9 mouse cellular contexts compared by ENCODE assay signal in the genomic region with DNA sequence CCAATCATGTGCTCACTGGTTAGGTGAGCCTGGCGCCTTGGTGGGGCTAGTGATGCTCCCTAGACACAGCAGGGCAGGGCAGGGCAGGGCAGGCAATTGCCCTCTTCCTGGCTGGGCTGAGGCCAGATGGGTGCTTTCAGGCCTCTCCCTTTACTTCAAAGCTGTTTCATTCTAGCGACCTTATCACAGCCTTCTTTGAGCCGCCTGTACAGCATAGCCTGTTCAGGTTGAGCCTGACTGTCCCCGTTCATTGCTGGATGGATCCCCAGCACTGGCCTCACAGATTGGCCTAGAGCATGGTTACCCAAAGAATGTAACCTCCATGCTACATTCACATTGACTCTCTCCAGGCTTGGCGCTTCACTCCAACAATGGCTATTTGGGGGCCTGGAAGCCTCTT. TPM values are rescaled to one million over a fixed set of nuclear protein-coding genes. Genes with fewer than 3 reads are reported as not detected.
DNase-seq lines count a peak whose midpoint lies in the region; ATAC-seq and TF ChIP-seq lines count a peak whose summit lies in the region.
"Had no signal": no experiment of that assay in that cellular context is flagged by ENCODE, and none has a peak within 500 bp of the region (broad histone marks: within the 10 kb centered on the region; RNA-seq: fewer than 3 reads in every experiment).

No protein-coding gene starts in this region.

- no peak for DNase-seq in heart, adult 2 months
- DNase-seq in heart, postnatal 14 days = no peak
- peak; percentile 21 for DNase-seq in c-Kit-negative CD71-positive TER-119-positive erythroid progenitor cells, embryonic 14.5 days (ENCODE audit: low read depth, low spot score)
- DNase-seq in midbrain, embryonic 11.5 days (ENCODE audit: low spot score, missing footprints) = peak; percentile 76
- no peak for DNase-seq in left cerebral cortex, adult 18-20 months (ENCODE audit: low spot score in 2 of 2)
- DNase-seq in urinary bladder, postnatal 25 days (ENCODE audit: low spot score) = no peak
- DNase-seq in layer of hippocampus, adult 9-10 months (ENCODE audit: low spot score) = no peak

- no peak for ATAC-seq in hindbrain, embryonic 16.5 days
- ATAC-seq in midbrain, embryonic 11.5 days (ENCODE audit: low FRiP score) = no peak

- no peak for TF ChIP-seq EP300 in heart, adult 2 months (IDR thresholded peaks at IDR 0.05; ENCODE audit: insufficient read depth, low read depth, low read length)

- intact Hi-C loops in heart, adult 2 months (cut with DNase I) = no loop called here
- intact Hi-C loops in heart, postnatal 14 days (cut with DNase I) = no loop called here

- no peaks in the 10 kb centered on the region for H3K9me3 ChIP-seq in hindbrain, embryonic 16.5 days (ENCODE audit: control insufficient read depth, low read length)
- no peaks in the 10 kb centered on the region for H3K9me3 ChIP-seq in midbrain, embryonic 11.5 days (ENCODE audit: control insufficient read depth, low read length)

- no peaks in the 10 kb centered on the region for H3K27me3 ChIP-seq in heart, adult 2 months (ENCODE audit: control insufficient read depth, insufficient read depth, low read length)
- no peaks in the 10 kb centered on the region for H3K27me3 ChIP-seq in hindbrain, embryonic 16.5 days (replicated peaks; ENCODE audit: control insufficient read depth, insufficient read depth, low read length)
- no peaks in the 10 kb centered on the region for H3K27me3 ChIP-seq in midbrain, embryonic 11.5 days (ENCODE audit: control insufficient read depth, insufficient read depth, low read length)

- no peak for TF ChIP-seq CTCF in heart, adult 2 months (IDR thresholded peaks at IDR 0.05)

- TF ChIP-seq POLR2A in heart, adult 2 months (IDR thresholded peaks at IDR 0.05; ENCODE audit: insufficient read depth, low read depth, low read length) = no peak

- H3K4me3 ChIP-seq in heart, adult 2 months = no peak overlapping the region
- peak overlapping the region; percentile 89 for H3K4me3 ChIP-seq in hindbrain, embryonic 16.5 days (ENCODE audit: low read length)
- peak overlapping the region; percentile 99 for H3K4me3 ChIP-seq in midbrain, embryonic 11.5 days (ENCODE audit: low read depth, low read length)

- WGBS in heart, adult 2 months = 65% methylated on average over 5 of the region's 5 CpGs
- WGBS in hindbrain, embryonic 16.5 days = 66% methylated on average over 5 of the region's 5 CpGs
- WGBS in midbrain, embryonic 11.5 days = 64% methylated on average over 5 of the region's 5 CpGs

- H3K36me3 ChIP-seq in heart, adult 2 months (ENCODE audit: control insufficient read depth, insufficient read depth, low read length) = peaks cover 13% of the 10 kb centered on the region
- no peaks in the 10 kb centered on the region for H3K36me3 ChIP-seq in hindbrain, embryonic 16.5 days (ENCODE audit: control insufficient read depth, insufficient read depth, low read length)
- no peaks in the 10 kb centered on the region for H3K36me3 ChIP-seq in midbrain, embryonic 11.5 days (ENCODE audit: control insufficient read depth, insufficient read depth, low read length)

- H3K79me2 ChIP-seq in heart, adult 2 months (replicated peaks; ENCODE audit: control insufficient read depth, insufficient read depth, low read length) = peaks cover 3% of the 10 kb centered on the region; the same call in 1 of the 2 replicates

- no peak overlapping the region; the same call in 1 of the 2 replicates for H3K9ac ChIP-seq in heart, adult 2 months (ENCODE audit: low read depth, low read length)
- peak overlapping the region; percentile 41; the same call in 1 of the 2 replicates for H3K9ac ChIP-seq in hindbrain, embryonic 16.5 days (ENCODE audit: low read depth, low read length)
- H3K9ac ChIP-seq in midbrain, embryonic 11.5 days (ENCODE audit: low read length) = peak overlapping the region; percentile 99

- peak overlapping the region; percentile 65 for H3K4me2 ChIP-seq in hindbrain, embryonic 16.5 days (ENCODE audit: low read length)
- peak overlapping the region; percentile 89 for H3K4me2 ChIP-seq in midbrain, embryonic 11.5 days

- peak overlapping the region; percentile 95; the same call in 1 of the 2 replicates for H3K27ac ChIP-seq in heart, adult 2 months
- H3K27ac ChIP-seq in hindbrain, embryonic 16.5 days (ENCODE audit: low read depth, low read length) = no peak overlapping the region; the same call in 1 of the 2 replicates
- H3K27ac ChIP-seq in midbrain, embryonic 11.5 days (ENCODE audit: low read depth, low read length) = no peak overlapping the region

- H3K4me1 ChIP-seq in heart, adult 2 months (ENCODE audit: control insufficient read depth, insufficient read depth, low read length) = peaks cover 11% of the 10 kb centered on the region
- peaks cover 9% of the 10 kb centered on the region for H3K4me1 ChIP-seq in hindbrain, embryonic 16.5 days (ENCODE audit: control insufficient read depth, insufficient read depth, low read depth, low read length)
- peaks cover 17% of the 10 kb centered on the region for H3K4me1 ChIP-seq in midbrain, embryonic 11.5 days (ENCODE audit: control insufficient read depth, insufficient read depth, low read length)

RNA-seq across cellular contexts. Expression of a gene that starts 1.1 kb away (rescaled TPM):
- total RNA-seq in heart, adult 2 months (2021) = 100 to 1,000 TPM; 241 to 255 TPM
- 38.9 and 72.9 TPM in 2 replicates for polyA plus RNA-seq in heart, adult 2 months (2012; rRNA removed)
- total RNA-seq in heart, postnatal 14 days (2021) = 100 to 1,000 TPM; 225 to 227 TPM
- 1,003 and 1,005 TPM in 2 replicates for polyA plus RNA-seq in hindbrain, embryonic 16.5 days (2015; fragmentation: Nextera tagmentation; extraction: Ambion mirVana)
- 1,013 and 1,113 TPM in 2 replicates for polyA plus RNA-seq in midbrain, embryonic 11.5 days (2014; fragmentation: Nextera tagmentation; extraction: Ambion mirVana)
- 100 to 1,000 TPM; 477 to 492 TPM for total RNA-seq in left cerebral cortex, adult 18-20 months (2021)

RNA-seq across cellular contexts. Expression of a gene that starts 16.9 kb away (rescaled TPM):
- not detected for total RNA-seq in heart, adult 2 months (2021)
- polyA plus RNA-seq in heart, adult 2 months (2012; rRNA removed) = not detected in 2 replicates
- total RNA-seq in heart, postnatal 14 days (2021) = not detected
- not detected in 2 replicates for polyA plus RNA-seq in hindbrain, embryonic 16.5 days (2015; fragmentation: Nextera tagmentation; extraction: Ambion mirVana)
- polyA plus RNA-seq in midbrain, embryonic 11.5 days (2014; fragmentation: Nextera tagmentation; extraction: Ambion mirVana) = not detected in 2 replicates
- total RNA-seq in left cerebral cortex, adult 18-20 months (2021) = not detected
- total RNA-seq: granulocyte monocyte progenitor cell, adult 5-6 weeks had no signal

RNA-seq across cellular contexts. Expression of a gene that starts 52.1 kb away (rescaled TPM):
- under 1 TPM; 0.73 to 0.96 TPM for total RNA-seq in heart, adult 2 months (2021)
- polyA plus RNA-seq in heart, adult 2 months (2012; rRNA removed) = 2.3 and 3.1 TPM in 2 replicates
- total RNA-seq in heart, postnatal 14 days (2021) = 10 to 100 TPM in 1 of 2 experiments, 1 to 10 TPM in 1; 3.2 to 45.5 TPM
- polyA plus RNA-seq in hindbrain, embryonic 16.5 days (2015; fragmentation: Nextera tagmentation; extraction: Ambion mirVana) = 1.2 and 3.1 TPM in 2 replicates
- polyA plus RNA-seq in midbrain, embryonic 11.5 days (2014; fragmentation: Nextera tagmentation; extraction: Ambion mirVana) = 8.0 and 10.7 TPM in 2 replicates
- 1 to 10 TPM; 4.6 to 6.3 TPM for total RNA-seq in left cerebral cortex, adult 18-20 months (2021)

Comparison
In these comparisons a context has a peak if more than half of its experiments do, and no peak if none do; other contexts are left out.
1. DNase-seq: peak in c-Kit-negative CD71-positive TER-119-positive erythroid progenitor cells, embryonic 14.5 days (single experiment) and midbrain, embryonic 11.5 days (single experiment); none in heart, adult 2 months (0 of 2), heart, postnatal 14 days (0 of 2), left cerebral cortex, adult 18-20 months (0 of 2), urinary bladder, postnatal 25 days (single experiment) and layer of hippocampus, adult 9-10 months (single experiment).